Mouse (Mus musculus) heart, adult 18-20 months (tissue): Measurements from ENCODE around the gene Tmem176a. TPM values are rescaled to one million over a fixed set of nuclear protein-coding genes. Genes with fewer than 3 reads are reported as not detected.

Experiments
- DNase-seq, 2 experiments: peaks; one replicate each; pipeline ENCODE4 v3.0.0; 2021 to 2022; ENCODE audit warnings: mixed read lengths in 1 of 2
- total RNA-seq, 2 experiments: library from RNA; stranded (reverse); gene quantifications; 2 replicates each; pipeline ENCODE4 v1.2.3; 2021

The Tmem176a gene
- total RNA-seq, 2 experiments from 2014 or later, result 14.7 to 20.6 TPM

- no peak for DNase-seq
Measured at GRCm38 (mm10) chr6:48894938-48895818, 54.5 kb downstream of the Tmem176a start.

- DNase-seq, result no peak
Measured at GRCm38 (mm10) chr6:48895941-48896340, 55.2 kb downstream of the Tmem176a start.

Other genes starting within 250 kb of the Tmem176a start
- gene Repin1, start 247.0 kb upstream of the Tmem176a start, total RNA-seq, result 10 to 100 TPM; 32.3 to 32.9 TPM
- not detected for gene Gm44965, start 247.0 kb upstream of the Tmem176a start, total RNA-seq
- 10 to 100 TPM; 11.8 to 12.3 TPM for gene Zfp775, start 238.9 kb upstream of the Tmem176a start, total RNA-seq
- gene AI854703, start 214.2 kb upstream of the Tmem176a start, total RNA-seq, result under 1 TPM; 0.37 to 0.39 TPM
- 1 to 10 TPM; 7.1 to 7.5 TPM for gene Gimap8, start 193.7 kb upstream of the Tmem176a start, total RNA-seq
- gene Gimap9, start 164.8 kb upstream of the Tmem176a start, total RNA-seq, result 1 to 10 TPM; 4.6 to 4.9 TPM
- gene Gimap4, start 156.4 kb upstream of the Tmem176a start, total RNA-seq, result 10 to 100 TPM; 19.3 to 32.9 TPM
- gene Gimap6, start 132.7 kb upstream of the Tmem176a start, total RNA-seq, result 10 to 100 TPM; 29.6 to 36.9 TPM
- 1 to 10 TPM; 3.8 to 4.0 TPM for gene Gm28053, start 122.3 kb upstream of the Tmem176a start, total RNA-seq
- 1 to 10 TPM in 1 of 2 experiments, under 1 TPM in 1; 0.27 to 1.7 TPM for gene Gimap7, start 122.3 kb upstream of the Tmem176a start, total RNA-seq
- 10 to 100 TPM in 1 of 2 experiments, 1 to 10 TPM in 1; 9.9 to 13.3 TPM for gene Gimap1, start 101.9 kb upstream of the Tmem176a start, total RNA-seq
- gene Gimap5, start 94.7 kb upstream of the Tmem176a start, total RNA-seq, result 1 to 10 TPM; 4.9 to 5.0 TPM
- gene Gimap3, start 70.1 kb upstream of the Tmem176a start, total RNA-seq, result 1 to 10 TPM in 1 of 2 experiments, under 1 TPM in 1; 0.57 to 6.9 TPM
- 10 to 100 TPM; 39.3 to 54.1 TPM for gene Tmem176b, start 577 bp downstream of the Tmem176a start, total RNA-seq
- not detected for gene Aoc1, start 32.0 kb downstream of the Tmem176a start, total RNA-seq
- gene 1600015I10Rik, start 89.0 kb downstream of the Tmem176a start, total RNA-seq, result not detected
- not detected for gene Doxl2, start 134.0 kb downstream of the Tmem176a start, total RNA-seq
- gene Svs1, start 145.9 kb downstream of the Tmem176a start, total RNA-seq, result not detected
- gene Gpnmb, start 195.6 kb downstream of the Tmem176a start, total RNA-seq, result 1 to 10 TPM in 1 of 2 experiments, under 1 TPM in 1; 0.89 to 1.7 TPM
- 10 to 100 TPM; 40.5 to 45.0 TPM for gene Malsu1, start 232.9 kb downstream of the Tmem176a start, total RNA-seq